Mouse (Mus musculus) urinary bladder, postnatal 25 days (tissue): ENCODE measurements around the gene Srp9.
A peak's percentile ranks its signal among the peaks of the same experiment; 100 is the strongest.

Source experiments
- DNase-seq: peaks from one replicate; pipeline ENCODE4 v3.0.0; 2022; ENCODE audit warnings: low spot score

Srp9 gene

GRCm38 (mm10) chr1:182105023-182105422, 19.5 kb upstream of the Srp9 start:
- DNase-seq, result no peak

- no peak for DNase-seq
Measured at GRCm38 (mm10) chr1:182107251-182107650, 17.3 kb upstream of the Srp9 start.

GRCm38 (mm10) chr1:182108397-182109099, 16.0 kb upstream of the Srp9 start:
- no peak for DNase-seq

GRCm38 (mm10) chr1:182110185-182110584, 14.4 kb upstream of the Srp9 start:
- DNase-seq, result no peak

GRCm38 (mm10) chr1:182110708-182111385, 13.7 kb upstream of the Srp9 start:
- no peak for DNase-seq

- no peak for DNase-seq
Measured at GRCm38 (mm10) chr1:182111386-182112317, 12.9 kb upstream of the Srp9 start.

GRCm38 (mm10) chr1:182112385-182112784, 12.2 kb upstream of the Srp9 start:
- no peak for DNase-seq

GRCm38 (mm10) chr1:182113131-182113530, 11.4 kb upstream of the Srp9 start:
- no peak for DNase-seq

GRCm38 (mm10) chr1:182113587-182114500, 10.7 kb upstream of the Srp9 start:
- DNase-seq, result no peak

- peak; percentile 64 for DNase-seq
Measured at GRCm38 (mm10) chr1:182115197-182115596, 9.3 kb upstream of the Srp9 start.

GRCm38 (mm10) chr1:182115651-182116408, 8.7 kb upstream of the Srp9 start:
- DNase-seq, result peak; percentile 54

- DNase-seq, result no peak
Measured at GRCm38 (mm10) chr1:182122413-182122812, 2.1 kb upstream of the Srp9 start.

- peak; percentile 65 for DNase-seq
Measured at GRCm38 (mm10) chr1:182124924-182125368, 409 bp downstream of the Srp9 start.

- DNase-seq, result no peak
Measured at GRCm38 (mm10) chr1:182130830-182131229, 6.3 kb downstream of the Srp9 start.

- no peak for DNase-seq
Measured at GRCm38 (mm10) chr1:182137204-182138125, 12.9 kb downstream of the Srp9 start.

GRCm38 (mm10) chr1:182138172-182138571, 13.6 kb downstream of the Srp9 start:
- DNase-seq, result no peak

GRCm38 (mm10) chr1:182139937-182140336, 15.4 kb downstream of the Srp9 start:
- DNase-seq, result no peak

GRCm38 (mm10) chr1:182140370-182140769, 15.8 kb downstream of the Srp9 start:
- peak; percentile 80 for DNase-seq

- DNase-seq, result no peak
Measured at GRCm38 (mm10) chr1:182142725-182143124, 18.2 kb downstream of the Srp9 start.
